Mouse (Mus musculus): Measurements from ENCODE around the gene Kcnk3. TPM values are rescaled to one million over a fixed set of nuclear protein-coding genes. Genes with fewer than 3 reads are reported as not detected.

Kcnk3 gene
- polyA plus RNA-seq, 1 experiment: not detected

DNA sequence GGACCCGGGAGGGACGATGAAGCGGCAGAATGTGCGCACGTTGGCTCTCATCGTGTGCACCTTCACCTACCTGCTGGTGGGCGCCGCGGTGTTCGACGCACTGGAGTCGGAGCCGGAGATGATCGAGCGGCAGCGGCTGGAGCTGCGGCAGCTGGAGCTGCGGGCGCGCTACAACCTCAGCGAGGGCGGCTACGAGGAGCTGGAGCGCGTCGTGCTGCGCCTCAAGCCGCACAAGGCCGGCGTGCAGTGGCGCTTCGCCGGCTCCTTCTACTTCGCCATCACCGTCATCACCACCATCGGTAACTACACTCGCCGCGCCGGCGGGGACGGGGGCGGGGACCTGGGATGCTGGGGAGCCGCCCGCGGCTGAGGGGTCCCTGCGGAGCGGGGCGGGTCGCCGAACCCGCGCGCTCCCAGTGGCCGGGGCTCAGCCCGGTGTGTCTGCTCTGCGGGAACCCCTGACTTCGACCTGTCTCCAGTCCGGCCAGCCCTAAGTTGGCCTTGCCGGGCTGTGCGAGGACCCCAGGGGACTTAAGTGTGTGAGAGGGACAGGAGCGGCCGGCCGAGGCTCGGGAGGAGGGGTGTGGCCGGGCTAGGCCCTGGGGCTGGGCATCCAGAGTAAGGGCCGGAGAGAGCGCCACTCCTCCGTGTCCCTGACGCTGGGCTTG, 465 bp downstream of the Kcnk3 start:
- H3ac ChIP-seq (ENCODE audit: control insufficient read depth, insufficient read length, low read depth): no peak overlapping the region
- peaks cover 69% of the 10 kb centered on the region for H3K27me3 ChIP-seq (ENCODE audit: control insufficient read depth, insufficient read depth, insufficient read length)
- no peak for TF ChIP-seq CTCF (IDR thresholded peaks at IDR 0.05; ENCODE audit: control insufficient read depth, insufficient read depth, insufficient read length)
- TF ChIP-seq MYOG (IDR thresholded peaks at IDR 0.05; ENCODE audit: control insufficient read depth, extremely low read depth, insufficient read length): no peak
- H3K79me3 ChIP-seq (ENCODE audit: low read depth): no peaks in the 10 kb centered on the region
- H3K4me3 ChIP-seq (ENCODE audit: insufficient read depth, poor library complexity, severe bottlenecking): no peak overlapping the region
- H3K79me2 ChIP-seq (ENCODE audit: control insufficient read depth, insufficient read depth): no peaks in the 10 kb centered on the region
- H3K36me3 ChIP-seq (ENCODE audit: control insufficient read depth, insufficient read depth): no peaks in the 10 kb centered on the region

DNA sequence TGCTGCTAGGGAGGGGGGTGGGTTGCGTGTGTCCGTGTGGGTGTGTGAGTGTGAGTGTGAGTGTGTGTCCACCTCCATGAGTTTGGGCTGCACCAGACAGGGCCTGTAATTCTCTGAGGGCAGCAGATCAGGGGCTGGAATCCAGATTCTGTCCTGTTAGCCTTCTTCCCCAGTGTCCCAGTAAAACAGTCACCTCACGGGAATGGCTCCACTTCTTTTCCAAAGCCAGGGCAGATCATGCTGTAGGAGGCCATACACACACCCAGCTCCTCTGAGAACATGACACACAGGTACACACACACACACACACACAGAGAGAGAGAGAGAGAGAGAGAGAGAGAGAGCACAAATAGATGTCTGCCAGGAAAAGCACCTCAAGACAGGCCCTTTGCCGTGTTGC, 1.1 kb downstream of the Kcnk3 start:
- Histone ChIP-seq H3K27me3 (ENCODE audit: control insufficient read depth, insufficient read depth, insufficient read length) (peaks cover 70% of the 10 kb centered on the region), H3ac (ENCODE audit: control insufficient read depth, insufficient read length, low read depth) (no peak overlapping the region), H3K79me2 (ENCODE audit: control insufficient read depth, insufficient read depth) (no peaks in the 10 kb centered on the region), H3K4me3 (ENCODE audit: insufficient read depth, poor library complexity, severe bottlenecking) (no peak overlapping the region), H3K36me3 (ENCODE audit: control insufficient read depth, insufficient read depth) (no peaks in the 10 kb centered on the region), H3K79me3 (ENCODE audit: low read depth) (no peaks in the 10 kb centered on the region)
- no peak for TF ChIP-seq CTCF (IDR thresholded peaks at IDR 0.05; ENCODE audit: control insufficient read depth, insufficient read depth, insufficient read length)
- TF ChIP-seq FOSL1 (IDR thresholded peaks at IDR 0.05; ENCODE audit: insufficient read depth, low read length, poor library complexity, severe bottlenecking): no peak

DNA sequence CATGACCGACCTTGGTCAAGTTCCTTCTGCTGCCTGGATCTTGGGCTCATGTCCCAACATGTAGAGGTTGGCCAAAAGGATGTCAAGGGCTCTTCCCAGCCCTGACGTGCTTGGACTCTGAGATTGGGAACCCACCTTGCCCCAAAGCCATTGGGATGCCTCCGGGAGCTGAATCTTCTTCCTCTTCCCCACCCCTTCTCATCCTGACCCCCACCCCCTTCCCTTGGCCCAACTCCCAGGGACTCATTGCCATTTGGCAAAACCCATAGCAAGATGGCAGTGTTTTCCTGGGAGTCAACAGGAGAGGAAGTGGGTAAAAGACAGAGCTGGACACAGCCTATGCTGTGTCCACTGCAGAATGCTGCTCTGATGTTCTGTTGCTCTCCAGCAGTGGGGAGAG, 1.6 kb downstream of the Kcnk3 start:
- Histone ChIP-seq H3K4me3 (ENCODE audit: insufficient read depth, poor library complexity, severe bottlenecking) (no peak overlapping the region), H3K36me3 (ENCODE audit: control insufficient read depth, insufficient read depth) (no peaks in the 10 kb centered on the region), H3K27me3 (ENCODE audit: control insufficient read depth, insufficient read depth, insufficient read length) (peaks cover 66% of the 10 kb centered on the region), H3K79me3 (ENCODE audit: low read depth) (no peaks in the 10 kb centered on the region), H3ac (ENCODE audit: control insufficient read depth, insufficient read length, low read depth) (no peak overlapping the region), H3K79me2 (ENCODE audit: control insufficient read depth, insufficient read depth) (no peaks in the 10 kb centered on the region)
- TF ChIP-seq MYOD1 (IDR thresholded peaks at IDR 0.05; ENCODE audit: control insufficient read depth, insufficient read length, low read depth): no peak
- TF ChIP-seq FOSL1 (IDR thresholded peaks at IDR 0.05; ENCODE audit: insufficient read depth, low read length, poor library complexity, severe bottlenecking): no peak
- no peak for TF ChIP-seq MAX (IDR thresholded peaks at IDR 0.05)

DNA sequence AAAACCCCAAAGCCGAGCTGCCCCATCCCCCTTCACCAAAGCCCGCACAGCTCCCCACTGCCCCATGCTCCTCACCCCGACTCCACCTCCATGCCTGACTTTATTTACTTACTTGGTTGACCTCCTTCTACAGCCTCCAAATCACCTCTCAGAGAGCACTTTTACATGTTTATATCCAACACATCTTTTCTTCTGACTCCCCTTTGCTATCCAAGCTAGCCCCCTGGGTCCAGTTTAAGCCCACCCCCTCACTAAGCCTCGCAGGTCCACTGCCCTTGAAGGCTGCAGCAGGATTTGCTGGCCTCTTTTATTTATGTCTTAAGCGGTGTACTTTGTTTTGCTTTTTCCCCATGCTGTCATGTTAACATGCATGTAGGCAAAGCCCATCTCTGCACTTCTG, 2.3 kb downstream of the Kcnk3 start:
- TF ChIP-seq MYOG (IDR thresholded peaks at IDR 0.05; ENCODE audit: control insufficient read depth, extremely low read depth, insufficient read length) (no peak), USF1 (IDR thresholded peaks at IDR 0.05; ENCODE audit: low read depth) (no peak), CTCF (IDR thresholded peaks at IDR 0.05; ENCODE audit: control insufficient read depth, insufficient read depth, insufficient read length) (no peak), MYOD1 (IDR thresholded peaks at IDR 0.05; ENCODE audit: control insufficient read depth, insufficient read length, low read depth) (no peak), MAX (IDR thresholded peaks at IDR 0.05) (no peak)
- Histone ChIP-seq H3K36me3 (ENCODE audit: control insufficient read depth, insufficient read depth) (no peaks in the 10 kb centered on the region), H3ac (ENCODE audit: control insufficient read depth, insufficient read length, low read depth) (no peak overlapping the region), H3K4me3 (ENCODE audit: insufficient read depth, poor library complexity, severe bottlenecking) (no peak overlapping the region), H3K27me3 (ENCODE audit: control insufficient read depth, insufficient read depth, insufficient read length) (peaks cover 59% of the 10 kb centered on the region), H3K79me3 (ENCODE audit: low read depth) (no peaks in the 10 kb centered on the region), H3K79me2 (ENCODE audit: control insufficient read depth, insufficient read depth) (no peaks in the 10 kb centered on the region)

DNA sequence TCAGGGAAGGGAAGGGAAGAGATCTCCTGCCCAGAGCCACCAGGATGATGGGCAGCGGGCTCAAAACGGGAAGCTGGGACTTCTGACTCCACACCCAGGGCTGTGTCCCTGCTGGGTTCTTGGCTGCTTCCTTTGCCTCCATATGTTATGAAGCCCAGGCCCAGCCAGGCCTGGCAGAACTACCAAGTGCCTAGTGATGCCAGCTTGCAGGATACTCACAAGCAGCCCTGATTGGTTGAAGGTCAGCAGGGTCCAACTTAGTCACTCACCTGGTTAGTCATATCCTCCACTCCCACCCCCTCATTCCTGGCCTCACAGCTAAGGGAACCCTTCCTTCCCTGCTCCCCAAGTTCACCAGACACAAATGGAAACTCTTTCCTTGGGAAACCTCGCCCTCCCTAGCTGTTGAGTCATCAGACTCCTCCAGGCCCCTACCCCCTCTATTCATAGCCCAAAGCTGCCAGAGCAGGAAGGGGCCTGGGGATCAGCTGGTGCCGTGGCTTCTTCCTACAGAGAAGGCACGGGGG, 3.3 kb downstream of the Kcnk3 start:
- TF ChIP-seq CTCF (IDR thresholded peaks at IDR 0.05; ENCODE audit: control insufficient read depth, insufficient read depth, insufficient read length) (no peak), FOSL1 (IDR thresholded peaks at IDR 0.05; ENCODE audit: insufficient read depth, low read length, poor library complexity, severe bottlenecking) (no peak), MAX (IDR thresholded peaks at IDR 0.05) (no peak), MYOG (IDR thresholded peaks at IDR 0.05; ENCODE audit: control insufficient read depth, extremely low read depth, insufficient read length) (no peak), CEBPB (IDR thresholded peaks at IDR 0.05; ENCODE audit: low read depth) (no peak), MYOD1 (IDR thresholded peaks at IDR 0.05; ENCODE audit: control insufficient read depth, insufficient read length, low read depth) (no peak), USF1 (IDR thresholded peaks at IDR 0.05; ENCODE audit: low read depth) (no peak)
- H3K4me3 ChIP-seq (ENCODE audit: insufficient read depth, poor library complexity, severe bottlenecking): no peak overlapping the region
- no peak overlapping the region for H3ac ChIP-seq (ENCODE audit: control insufficient read depth, insufficient read length, low read depth)
- no peaks in the 10 kb centered on the region for H3K79me3 ChIP-seq (ENCODE audit: low read depth)
- no peaks in the 10 kb centered on the region for H3K36me3 ChIP-seq (ENCODE audit: control insufficient read depth, insufficient read depth)
- H3K79me2 ChIP-seq (ENCODE audit: control insufficient read depth, insufficient read depth): no peaks in the 10 kb centered on the region
- H3K27me3 ChIP-seq (ENCODE audit: control insufficient read depth, insufficient read depth, insufficient read length): peaks cover 58% of the 10 kb centered on the region

DNA sequence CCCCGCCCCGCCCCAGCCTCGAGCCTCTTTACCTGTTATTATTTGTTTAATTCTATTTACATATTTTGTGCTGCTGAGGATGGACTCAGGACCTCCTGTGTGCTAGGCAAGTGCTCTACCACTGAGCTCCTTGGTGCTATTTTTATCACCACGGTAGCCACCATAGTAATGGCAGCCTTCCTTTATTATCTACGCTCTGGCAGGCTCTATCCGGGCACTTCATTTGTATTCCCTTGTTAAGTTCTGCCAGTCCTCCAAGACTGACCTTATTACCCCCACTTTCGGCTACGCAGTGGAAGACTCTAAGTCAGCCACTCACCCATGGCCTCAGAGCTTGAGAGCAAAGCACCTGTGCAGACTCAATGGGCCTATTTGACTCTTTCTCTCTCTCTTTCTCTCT, 3.8 kb downstream of the Kcnk3 start:
- peaks cover 58% of the 10 kb centered on the region for H3K27me3 ChIP-seq (ENCODE audit: control insufficient read depth, insufficient read depth, insufficient read length)
- no peak for TF ChIP-seq USF1 (IDR thresholded peaks at IDR 0.05; ENCODE audit: low read depth)
- no peak for TF ChIP-seq CTCF (IDR thresholded peaks at IDR 0.05; ENCODE audit: control insufficient read depth, insufficient read depth, insufficient read length)
- no peak for TF ChIP-seq FOSL1 (IDR thresholded peaks at IDR 0.05; ENCODE audit: insufficient read depth, low read length, poor library complexity, severe bottlenecking)
- no peaks in the 10 kb centered on the region for H3K79me2 ChIP-seq (ENCODE audit: control insufficient read depth, insufficient read depth)
- H3K36me3 ChIP-seq (ENCODE audit: control insufficient read depth, insufficient read depth): no peaks in the 10 kb centered on the region
- H3ac ChIP-seq (ENCODE audit: control insufficient read depth, insufficient read length, low read depth): no peak overlapping the region
- H3K4me3 ChIP-seq (ENCODE audit: insufficient read depth, poor library complexity, severe bottlenecking): no peak overlapping the region
- no peaks in the 10 kb centered on the region for H3K79me3 ChIP-seq (ENCODE audit: low read depth)
